Mouse (Mus musculus): ENCODE measurements at regions not wholly inside any gene's neighbourhood (a gene's known extent, or its start where the extent isn't known, plus 50 kb on each side); places are given as distances from the start of the nearest gene placed in this dataset.

DNA sequence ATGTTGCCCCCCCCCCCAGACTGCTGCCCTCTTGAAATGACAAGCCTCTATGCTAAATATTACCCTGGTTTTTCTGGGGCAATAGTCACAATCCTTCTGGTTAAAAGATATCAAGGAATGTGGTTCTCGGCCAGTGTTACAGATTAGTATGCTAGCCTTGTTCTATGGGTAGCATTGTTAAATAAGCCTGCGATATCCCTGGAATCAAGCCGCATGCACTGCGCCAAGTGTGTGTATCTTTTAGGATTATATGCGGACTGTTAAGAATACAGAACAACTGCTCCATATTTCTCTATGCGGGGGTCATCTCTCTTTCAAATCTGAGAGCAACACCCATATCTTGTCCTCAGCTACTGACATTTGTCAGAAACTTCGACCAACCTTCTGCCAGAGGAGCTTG lies 128.7 kb upstream of the Pitx2 start:
- Histone ChIP-seq H3K4me2 (ENCODE audit: low read depth, low read length) (no peak overlapping the region), H3K4me1 (ENCODE audit: control insufficient read depth, insufficient read depth) (no peaks in the 10 kb centered on the region), H3K9me3 (replicated peaks; ENCODE audit: control insufficient read depth, low read length) (no peaks in the 10 kb centered on the region), H3K9ac (replicated peaks; ENCODE audit: low read depth, low read length) (no peak overlapping the region), H3K27ac (ENCODE audit: low read depth) (no peak overlapping the region), H3K27me3 (ENCODE audit: control insufficient read depth, insufficient read depth, low read length) (no peaks in the 10 kb centered on the region), H3K4me3 (ENCODE audit: low read depth, low read length) (no peak overlapping the region), H3K36me3 (replicated peaks; ENCODE audit: control insufficient read depth, insufficient read depth, low read length) (no peaks in the 10 kb centered on the region)
- 54% methylated on average over 7 of the region's 7 CpGs for whole genome bisulfite sequencing
- no peak for TF ChIP-seq CTCF (IDR thresholded peaks at IDR 0.05; ENCODE audit: low read depth)
- TF ChIP-seq EP300 (IDR thresholded peaks at IDR 0.05; ENCODE audit: low read depth), result no peak
- no peak for DNase-seq (ENCODE audit: low spot score)
- ATAC-seq (ENCODE audit: insufficient read depth, low read depth), result no peak

DNA sequence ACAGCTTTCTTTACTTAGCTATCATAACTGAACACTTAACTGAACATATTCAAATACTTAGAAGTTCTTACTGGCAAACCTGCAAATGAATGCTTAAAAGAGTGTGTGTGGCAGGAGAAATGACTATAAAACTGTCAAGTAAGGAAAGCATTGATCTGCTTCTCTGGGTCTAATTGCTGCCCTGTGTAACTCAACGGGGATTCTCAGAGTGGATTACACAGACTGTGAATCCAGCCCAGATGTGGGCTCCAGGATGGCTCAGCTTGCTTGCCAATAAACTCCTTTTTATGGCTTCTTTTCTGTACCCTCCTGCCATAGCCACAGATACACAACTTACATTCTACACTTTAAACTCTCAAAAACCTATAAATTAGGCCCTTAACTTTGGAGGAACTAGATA lies 123.3 kb upstream of the Pitx2 start:
- Histone ChIP-seq H3K36me3 (replicated peaks; ENCODE audit: control insufficient read depth, insufficient read depth, low read length) (no peaks in the 10 kb centered on the region), H3K9ac (replicated peaks; ENCODE audit: low read depth, low read length) (no peak overlapping the region), H3K9me3 (replicated peaks; ENCODE audit: control insufficient read depth, low read length) (no peaks in the 10 kb centered on the region), H3K4me1 (ENCODE audit: control insufficient read depth, insufficient read depth) (no peaks in the 10 kb centered on the region), H3K27ac (ENCODE audit: low read depth) (no peak overlapping the region), H3K4me2 (ENCODE audit: low read depth, low read length) (no peak overlapping the region), H3K4me3 (ENCODE audit: low read depth, low read length) (no peak overlapping the region), H3K27me3 (ENCODE audit: control insufficient read depth, insufficient read depth, low read length) (no peaks in the 10 kb centered on the region)
- no peak for ATAC-seq (ENCODE audit: insufficient read depth, low read depth)
- TF ChIP-seq CTCF (IDR thresholded peaks at IDR 0.05; ENCODE audit: low read depth) (no peak), EP300 (IDR thresholded peaks at IDR 0.05; ENCODE audit: low read depth) (no peak)
- no peak for DNase-seq (ENCODE audit: low spot score)
- 51% methylated on average over 1 of the region's 1 CpGs for WGBS

GRCm38 (mm10) chr3:129103786-129104440 lies 95.8 kb upstream of the Pitx2 start:
- Histone ChIP-seq H3K27ac (ENCODE audit: low read depth) (no peak overlapping the region), H3K4me2 (ENCODE audit: low read depth, low read length) (no peak overlapping the region), H3K36me3 (replicated peaks; ENCODE audit: control insufficient read depth, insufficient read depth, low read length) (no peaks in the 10 kb centered on the region), H3K4me1 (ENCODE audit: control insufficient read depth, insufficient read depth) (no peaks in the 10 kb centered on the region), H3K27me3 (ENCODE audit: control insufficient read depth, insufficient read depth, low read length) (no peaks in the 10 kb centered on the region), H3K9ac (replicated peaks; ENCODE audit: low read depth, low read length) (no peak overlapping the region), H3K9me3 (replicated peaks; ENCODE audit: control insufficient read depth, low read length) (no peaks in the 10 kb centered on the region), H3K4me3 (ENCODE audit: low read depth, low read length) (no peak overlapping the region)
- DNase-seq (ENCODE audit: low spot score) (no peak), ATAC-seq (ENCODE audit: insufficient read depth, low read depth) (no peak)
- TF ChIP-seq EP300 (IDR thresholded peaks at IDR 0.05; ENCODE audit: low read depth), result no peak
- TF ChIP-seq CTCF (IDR thresholded peaks at IDR 0.05; ENCODE audit: low read depth), result no peak
- 78% methylated on average over 12 of the region's 12 CpGs for WGBS

DNA sequence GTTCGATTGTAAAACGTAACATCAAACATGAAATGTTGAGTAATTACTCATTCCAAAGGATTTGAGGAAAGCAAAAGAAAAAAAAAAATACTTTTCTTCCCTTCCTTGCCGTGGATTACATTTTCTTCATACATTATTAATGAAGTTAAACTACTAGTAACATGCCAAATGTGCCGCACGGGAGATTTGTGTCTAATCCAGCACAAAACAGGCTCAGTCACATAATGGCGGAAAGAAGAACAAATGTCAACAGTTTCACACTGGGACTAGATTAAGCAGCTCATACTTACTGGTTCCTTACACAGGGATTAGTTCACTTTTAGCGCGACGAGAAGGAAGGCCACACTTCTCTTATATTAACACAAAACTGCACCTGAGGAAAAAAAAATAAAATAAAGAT lies 94.9 kb upstream of the Pitx2 start:
- H3K27me3 ChIP-seq (ENCODE audit: control insufficient read depth, insufficient read depth, low read length), result no peaks in the 10 kb centered on the region

GRCm38 (mm10) chr3:129106174-129106573 lies 93.5 kb upstream of the Pitx2 start:
- 74% methylated on average over 2 of the region's 2 CpGs for WGBS

More for the DNA sequence above, 94.9 kb upstream of the Pitx2 start:
- Histone ChIP-seq H3K4me3 (ENCODE audit: low read depth, low read length) (no peak overlapping the region), H3K9me3 (replicated peaks; ENCODE audit: control insufficient read depth, low read length) (no peaks in the 10 kb centered on the region), H3K9ac (replicated peaks; ENCODE audit: low read depth, low read length) (no peak overlapping the region), H3K27ac (ENCODE audit: low read depth) (no peak overlapping the region), H3K4me1 (ENCODE audit: control insufficient read depth, insufficient read depth) (no peaks in the 10 kb centered on the region), H3K4me2 (ENCODE audit: low read depth, low read length) (no peak overlapping the region), H3K36me3 (replicated peaks; ENCODE audit: control insufficient read depth, insufficient read depth, low read length) (no peaks in the 10 kb centered on the region)
- DNase-seq (ENCODE audit: low spot score) (no peak), ATAC-seq (ENCODE audit: insufficient read depth, low read depth) (no peak)
- TF ChIP-seq EP300 (IDR thresholded peaks at IDR 0.05; ENCODE audit: low read depth) (no peak), CTCF (IDR thresholded peaks at IDR 0.05; ENCODE audit: low read depth) (no peak)
- WGBS, result 77% methylated on average over 9 of the region's 9 CpGs

GRCm38 (mm10) chr3:129130521-129130920 lies 69.2 kb upstream of the Pitx2 start:
- 83% methylated on average over 2 of the region's 2 CpGs for WGBS
- no peak overlapping the region for H3K4me3 ChIP-seq (ENCODE audit: low read depth, low read length)

More at GRCm38 (mm10) chr3:129106174-129106573, 93.5 kb upstream of the Pitx2 start:
- H3K36me3 ChIP-seq (replicated peaks; ENCODE audit: control insufficient read depth, insufficient read depth, low read length), result no peaks in the 10 kb centered on the region
- H3K27ac ChIP-seq (ENCODE audit: low read depth), result no peak overlapping the region
- TF ChIP-seq EP300 (IDR thresholded peaks at IDR 0.05; ENCODE audit: low read depth) (no peak), CTCF (IDR thresholded peaks at IDR 0.05; ENCODE audit: low read depth) (no peak)
- H3K27me3 ChIP-seq (ENCODE audit: control insufficient read depth, insufficient read depth, low read length), result no peaks in the 10 kb centered on the region
- no peak overlapping the region for H3K4me2 ChIP-seq (ENCODE audit: low read depth, low read length)
- no peaks in the 10 kb centered on the region for H3K4me1 ChIP-seq (ENCODE audit: control insufficient read depth, insufficient read depth)
- no peak for DNase-seq (ENCODE audit: low spot score)
- no peak overlapping the region for H3K4me3 ChIP-seq (ENCODE audit: low read depth, low read length)
- no peak for ATAC-seq (ENCODE audit: insufficient read depth, low read depth)
- H3K9ac ChIP-seq (replicated peaks; ENCODE audit: low read depth, low read length), result no peak overlapping the region
- H3K9me3 ChIP-seq (replicated peaks; ENCODE audit: control insufficient read depth, low read length), result no peaks in the 10 kb centered on the region

More at GRCm38 (mm10) chr3:129130521-129130920, 69.2 kb upstream of the Pitx2 start:
- no peaks in the 10 kb centered on the region for H3K27me3 ChIP-seq (ENCODE audit: control insufficient read depth, insufficient read depth, low read length)
- H3K36me3 ChIP-seq (replicated peaks; ENCODE audit: control insufficient read depth, insufficient read depth, low read length), result no peaks in the 10 kb centered on the region
- TF ChIP-seq EP300 (IDR thresholded peaks at IDR 0.05; ENCODE audit: low read depth), result no peak
- TF ChIP-seq CTCF (IDR thresholded peaks at IDR 0.05; ENCODE audit: low read depth), result no peak
- ATAC-seq (ENCODE audit: insufficient read depth, low read depth) (no peak), DNase-seq (ENCODE audit: low spot score) (no peak)
- no peaks in the 10 kb centered on the region for H3K9me3 ChIP-seq (replicated peaks; ENCODE audit: control insufficient read depth, low read length)
- no peak overlapping the region for H3K9ac ChIP-seq (replicated peaks; ENCODE audit: low read depth, low read length)
- no peaks in the 10 kb centered on the region for H3K4me1 ChIP-seq (ENCODE audit: control insufficient read depth, insufficient read depth)
- H3K27ac ChIP-seq (ENCODE audit: low read depth), result no peak overlapping the region
- H3K4me2 ChIP-seq (ENCODE audit: low read depth, low read length), result no peak overlapping the region
